Mouse (Mus musculus) NIH3T3 (cell line): ENCODE results near the gene Cd300lf.

Experiments
- DNase-seq: peaks from one replicate; pipeline ENCODE4 v3.0.0-alpha.2; 2012; ENCODE audit warnings: low read depth

Cd300lf gene

GRCm38 (mm10) chr11:115160883-115161577, 27.2 kb upstream of the Cd300lf start:
- DNase-seq, result peak; percentile 80

DNA sequence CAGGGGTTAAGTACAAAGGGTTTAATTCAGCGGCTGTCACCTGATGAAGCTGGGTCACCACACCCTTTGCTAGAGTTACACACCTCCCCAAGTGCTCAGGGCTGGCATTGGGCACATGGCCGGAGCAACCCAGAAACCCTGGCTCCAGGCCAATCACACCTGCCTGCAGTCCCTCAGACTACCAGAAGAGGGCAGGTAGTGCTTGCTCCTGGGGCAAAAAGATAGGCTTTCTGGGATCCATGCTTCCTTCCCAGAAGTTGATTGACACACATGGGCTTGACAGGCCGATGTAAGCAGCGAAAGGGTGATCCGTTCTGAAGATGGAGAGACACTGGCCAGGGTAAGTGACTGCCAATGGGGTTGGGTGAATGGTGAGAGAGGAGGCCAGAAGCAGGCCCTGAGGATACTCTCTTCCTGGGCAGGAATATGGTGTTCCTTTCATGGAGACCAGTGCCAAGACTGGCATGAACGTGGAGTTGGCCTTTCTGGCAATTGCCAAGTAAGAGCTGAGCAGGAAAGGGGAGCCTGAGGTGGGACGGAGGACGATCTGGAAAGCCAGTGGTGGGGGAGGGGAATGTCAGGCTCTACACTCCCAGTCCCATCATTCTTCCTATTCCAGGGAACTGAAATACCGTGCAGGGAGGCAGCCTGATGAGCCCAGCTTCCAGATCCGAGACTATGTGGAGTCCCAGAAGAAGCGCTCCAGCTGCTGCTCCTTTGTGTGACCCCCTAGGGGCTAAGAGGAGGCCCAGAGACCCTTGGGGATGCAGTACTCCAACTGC, 26.4 kb upstream of the Cd300lf start:
- DNase-seq, result peak; percentile 70

DNA sequence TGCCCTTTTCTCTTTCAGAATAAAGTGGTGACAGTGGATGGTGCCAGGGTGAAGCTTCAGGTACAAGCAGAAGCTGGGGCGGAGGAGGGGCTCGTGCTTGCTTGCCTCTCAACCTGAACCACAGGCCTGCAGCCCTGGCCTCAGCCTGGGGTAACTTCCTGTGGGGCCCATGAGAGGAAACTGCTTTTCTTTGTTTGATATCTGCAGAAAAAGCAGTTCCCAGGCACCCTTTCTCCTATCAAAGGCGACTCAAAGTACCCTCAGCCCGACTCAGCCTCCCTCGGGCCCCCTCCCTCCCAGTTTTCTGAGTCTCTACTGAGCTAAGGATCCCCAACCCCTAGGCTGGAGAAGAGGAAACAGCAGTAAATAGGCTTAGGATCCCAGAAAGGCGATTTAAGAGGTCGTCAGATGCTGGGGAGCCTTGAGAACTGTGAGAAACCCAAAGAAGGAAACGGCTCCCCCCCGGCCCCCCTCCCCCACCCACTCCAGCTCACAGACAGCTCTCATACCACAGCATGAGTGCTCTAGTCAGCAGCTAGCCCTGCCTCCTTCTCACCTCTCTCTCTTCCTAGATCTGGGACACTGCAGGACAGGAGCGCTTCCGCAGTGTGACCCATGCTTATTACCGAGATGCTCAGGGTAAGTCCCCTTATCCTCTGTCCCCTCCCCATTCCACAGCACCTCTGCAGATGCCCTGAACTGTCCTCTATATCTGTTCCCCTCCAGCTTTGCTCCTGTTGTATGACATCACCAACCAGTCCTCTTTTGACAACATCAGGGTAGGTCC, 24.3 kb upstream of the Cd300lf start:
- no peak for DNase-seq

DNA sequence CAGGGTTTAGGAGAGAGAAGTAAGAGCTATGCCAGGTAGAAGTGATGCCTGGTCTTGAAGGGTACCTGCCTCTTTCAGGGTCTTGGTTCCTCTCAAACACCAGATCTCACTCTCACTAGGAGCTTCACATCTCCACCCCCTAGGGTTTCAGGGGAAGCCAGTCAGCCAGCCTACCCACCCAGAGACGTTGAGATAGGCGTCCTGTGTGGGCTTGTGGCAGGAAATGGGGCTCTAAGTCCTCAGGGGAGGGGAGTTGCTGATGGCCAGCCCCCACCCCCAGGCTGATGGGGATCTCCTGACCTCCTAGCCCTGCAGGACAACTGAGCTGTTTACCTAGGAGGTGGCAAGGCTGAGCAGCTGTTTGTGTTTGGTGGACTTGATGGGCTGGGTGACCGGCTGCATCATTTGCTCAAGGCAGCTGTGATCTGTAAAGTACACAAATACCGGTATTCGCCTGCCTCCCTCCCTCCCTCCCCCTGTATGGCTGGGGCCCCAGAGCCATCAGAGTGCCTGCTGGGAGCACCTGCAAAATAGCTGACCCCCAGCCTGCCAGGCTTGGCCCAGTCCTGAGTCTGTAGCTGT, 21.4 kb upstream of the Cd300lf start:
- no peak for DNase-seq

DNA sequence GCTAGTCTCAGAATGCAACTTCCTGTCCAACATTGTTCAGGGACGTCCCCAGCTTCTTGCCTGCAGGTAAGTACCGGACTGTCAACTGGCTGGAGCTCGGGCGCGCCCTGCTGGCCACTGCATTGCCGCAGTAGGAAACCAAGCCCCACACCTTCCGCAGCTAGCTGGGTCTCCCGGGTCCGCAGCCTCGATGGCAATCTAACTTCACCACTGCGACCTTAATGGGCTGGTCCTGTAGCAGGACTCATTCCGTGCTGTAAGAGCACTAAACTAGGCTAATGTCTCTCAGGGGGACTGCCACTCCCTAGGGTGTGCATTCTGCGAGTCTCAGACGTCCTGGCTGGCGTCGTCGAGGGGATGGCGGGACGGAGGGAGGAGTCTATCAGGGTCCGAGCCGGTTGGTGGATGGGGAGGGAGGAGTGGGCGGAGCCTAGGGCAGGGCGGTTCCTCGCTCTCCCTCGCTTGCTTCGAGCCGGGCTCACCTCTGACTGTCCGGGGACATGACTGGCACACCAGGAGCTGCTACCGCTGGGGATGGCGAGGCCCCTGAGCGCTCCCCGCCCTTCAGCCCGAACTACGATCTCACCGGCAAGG, 20.0 kb upstream of the Cd300lf start:
- peak; percentile 58 for DNase-seq

DNA sequence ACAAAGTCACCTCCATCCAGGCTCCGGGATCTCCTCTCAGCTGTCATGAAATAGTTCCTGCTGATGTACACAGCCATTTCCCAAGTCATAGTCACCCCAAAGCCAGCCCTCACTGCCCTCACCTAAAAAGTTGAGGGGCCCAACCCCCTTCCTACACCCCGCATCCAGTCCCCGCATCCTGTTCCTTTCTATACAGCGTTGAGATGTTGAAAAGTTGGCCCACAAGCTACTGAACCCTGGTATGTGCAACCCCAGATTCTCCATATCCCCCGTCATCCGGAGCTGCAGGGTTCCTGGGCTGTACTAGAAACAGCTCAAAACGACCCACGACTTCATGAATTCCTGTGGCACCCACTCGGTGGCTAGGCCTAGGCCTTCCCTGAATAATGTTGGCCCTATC, 19.3 kb upstream of the Cd300lf start:
- no peak for DNase-seq

- DNase-seq, result peak; percentile 64
Measured at GRCm38 (mm10) chr11:115151755-115152429, 18.1 kb upstream of the Cd300lf start.

DNA sequence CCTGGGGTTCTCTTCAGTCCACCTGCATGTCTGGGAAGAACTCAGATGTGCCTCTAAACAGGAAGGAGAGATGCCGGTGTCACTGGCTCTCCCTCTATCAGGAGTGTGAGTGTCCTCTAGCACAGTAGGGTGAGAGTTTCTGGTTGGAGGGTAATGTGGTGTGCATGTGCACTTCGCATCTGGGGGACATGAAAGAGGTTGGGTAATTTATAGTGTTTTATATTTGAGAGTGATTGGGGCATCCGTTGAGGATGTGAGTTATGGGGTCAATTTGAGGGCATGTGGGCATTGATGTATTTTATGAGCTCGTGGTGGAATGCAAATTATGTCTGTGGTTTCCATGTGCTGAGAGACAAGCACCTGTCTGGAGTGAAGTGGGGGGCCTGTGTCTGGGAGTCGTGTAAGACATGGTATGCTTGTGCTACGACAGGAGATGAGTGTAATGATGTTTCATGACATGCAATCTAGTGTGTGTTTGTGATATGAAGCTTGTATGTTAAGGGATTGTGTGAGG, 17.0 kb upstream of the Cd300lf start:
- no peak for DNase-seq

- no peak for DNase-seq
Measured at GRCm38 (mm10) chr11:115147813-115148212, 14.0 kb upstream of the Cd300lf start.

DNA sequence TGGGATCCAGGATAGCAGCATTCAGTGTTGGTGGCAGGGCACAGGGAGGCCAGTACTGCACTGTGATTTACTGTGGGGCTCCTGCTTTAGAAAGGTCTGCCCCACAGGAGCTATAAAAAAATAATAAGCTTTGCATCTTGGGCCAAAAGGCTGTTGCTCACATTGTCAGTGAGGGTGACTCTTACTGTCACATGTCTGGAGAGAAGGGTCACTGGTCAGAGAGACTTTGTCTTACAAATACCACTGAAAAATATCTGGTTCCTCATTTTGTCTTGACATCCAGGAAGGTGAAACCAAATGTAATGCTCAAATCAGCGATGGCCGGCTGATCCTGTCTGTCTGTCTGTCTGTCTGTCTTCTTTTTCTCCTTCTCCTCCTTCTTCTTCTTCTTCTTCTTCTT, 8.2 kb upstream of the Cd300lf start:
- no peak for DNase-seq

- no peak for DNase-seq
Measured at GRCm38 (mm10) chr11:115138597-115139262, 4.9 kb upstream of the Cd300lf start.

DNA sequence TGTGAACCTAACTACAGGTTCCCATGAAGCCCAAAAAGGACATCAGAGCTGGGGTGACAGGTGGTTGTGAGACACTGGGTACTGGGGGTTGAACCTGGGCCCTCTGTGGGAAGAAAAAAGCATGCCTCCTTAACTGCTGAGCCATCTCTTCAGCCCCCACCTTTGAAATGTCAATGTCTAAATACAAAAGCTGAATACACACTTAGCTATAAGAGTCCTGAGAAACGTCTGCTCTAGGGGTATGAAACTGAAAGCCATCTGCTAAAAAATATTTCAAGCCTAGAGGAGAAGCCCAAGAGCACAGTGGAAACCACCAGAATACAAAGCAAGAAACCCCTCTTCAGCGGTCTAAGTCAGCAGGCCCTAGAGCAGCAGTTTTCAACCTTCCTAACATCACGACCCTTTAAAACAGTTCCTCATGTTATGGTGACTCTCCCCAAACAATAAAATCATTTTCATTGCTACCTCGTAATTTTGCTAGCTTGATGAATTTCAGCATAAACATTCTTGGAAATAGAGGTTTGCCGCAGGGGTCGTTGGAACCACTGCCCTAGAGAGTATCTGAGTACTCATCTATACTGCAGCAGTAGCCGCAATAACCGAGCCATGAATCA, 1.9 kb downstream of the Cd300lf start:
- no peak for DNase-seq

GRCm38 (mm10) chr11:115129508-115130126, 4.2 kb downstream of the Cd300lf start:
- no peak for DNase-seq

- no peak for DNase-seq
Measured at GRCm38 (mm10) chr11:115128483-115128882, 5.3 kb downstream of the Cd300lf start.

DNA sequence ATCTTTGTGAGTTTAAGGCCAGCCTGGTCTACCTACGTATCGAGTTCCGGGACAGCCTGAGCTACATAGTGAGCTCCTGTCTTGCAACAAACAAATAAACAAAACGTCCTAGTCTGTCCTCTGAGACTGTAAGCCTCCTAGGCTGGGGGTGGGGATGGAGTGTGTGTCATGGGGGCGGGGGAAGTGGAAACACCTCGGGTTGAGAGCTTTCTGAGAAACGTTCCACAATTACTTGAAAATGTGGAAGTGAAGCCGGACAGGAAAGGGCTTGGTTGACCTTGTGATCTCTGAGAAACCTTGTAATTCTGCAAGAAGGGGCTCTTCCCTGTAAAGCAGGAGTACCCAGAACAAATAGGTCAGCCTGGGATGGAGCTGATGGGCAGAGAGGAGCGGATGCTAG, 14.4 kb downstream of the Cd300lf start:
- DNase-seq, result no peak

- DNase-seq, result peak; percentile 7
Measured at GRCm38 (mm10) chr11:115112196-115112595, 21.6 kb downstream of the Cd300lf start.

DNA sequence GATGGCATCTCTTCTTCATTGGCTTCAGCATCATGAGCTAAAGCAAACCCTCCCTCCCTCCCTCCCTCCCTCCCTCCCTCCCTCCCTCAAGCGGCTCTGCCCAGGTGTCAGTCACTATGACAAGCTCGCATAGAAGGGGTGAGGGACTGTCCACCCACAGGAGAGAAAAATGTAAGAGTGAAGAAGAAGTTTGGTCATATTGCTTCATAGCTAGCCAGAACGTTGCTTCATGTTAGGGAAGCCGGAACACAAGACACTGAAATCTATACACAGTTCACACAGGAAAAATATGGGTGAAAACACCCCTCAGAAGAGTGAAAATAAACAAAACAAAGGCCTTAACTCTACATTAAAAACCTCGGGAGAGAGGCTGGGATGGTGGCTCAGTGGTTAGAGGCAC, 23.5 kb downstream of the Cd300lf start:
- DNase-seq, result no peak

- DNase-seq, result no peak
Measured at GRCm38 (mm10) chr11:115108176-115108575, 25.6 kb downstream of the Cd300lf start.

DNA sequence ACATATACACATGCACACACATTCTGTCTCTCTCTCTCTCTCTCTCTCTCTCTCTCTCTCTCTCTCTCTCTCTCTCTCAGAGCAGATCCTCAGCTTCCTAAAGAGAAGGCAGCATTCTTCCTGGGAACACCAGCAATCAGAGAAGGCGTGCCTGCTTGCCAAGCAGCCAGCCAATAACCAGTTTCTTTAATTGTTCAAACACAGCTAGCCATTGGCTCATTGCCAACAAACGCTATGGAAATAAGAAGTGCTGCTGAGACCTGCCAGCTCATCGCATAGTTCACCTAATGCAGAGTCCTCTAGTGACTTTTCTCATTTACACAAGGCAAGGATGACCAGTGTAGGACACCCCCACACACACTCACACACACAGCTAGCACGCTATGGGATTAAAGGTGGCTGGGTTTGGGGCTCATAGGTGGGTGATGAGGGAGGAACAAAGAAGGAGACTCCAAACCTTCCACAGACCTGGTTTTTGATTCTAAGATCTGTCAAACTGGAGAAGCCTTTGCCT, 26.3 kb downstream of the Cd300lf start:
- no peak for DNase-seq

DNA sequence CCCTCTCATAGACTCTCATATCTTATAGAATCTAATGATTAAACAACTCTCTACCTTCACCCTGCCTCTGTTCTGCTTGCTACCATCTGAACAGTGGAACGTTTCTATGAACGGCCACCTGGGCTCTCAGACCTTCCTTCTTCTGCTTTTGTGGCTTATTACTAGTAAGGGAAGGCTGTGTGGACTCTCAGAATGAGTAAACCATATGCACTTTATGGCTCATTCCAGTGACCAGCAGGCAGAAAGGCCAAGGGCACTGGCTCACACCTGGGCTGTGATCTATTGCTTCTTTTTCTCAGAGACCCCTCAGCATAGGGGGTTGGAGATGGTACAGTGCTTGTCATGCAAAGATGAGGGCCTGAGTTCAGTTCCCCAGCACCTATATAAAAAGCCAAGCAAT, 27.2 kb downstream of the Cd300lf start:
- no peak for DNase-seq
